Comparison of ENCODE assay signal across 13 mouse cellular contexts in the genomic region with DNA sequence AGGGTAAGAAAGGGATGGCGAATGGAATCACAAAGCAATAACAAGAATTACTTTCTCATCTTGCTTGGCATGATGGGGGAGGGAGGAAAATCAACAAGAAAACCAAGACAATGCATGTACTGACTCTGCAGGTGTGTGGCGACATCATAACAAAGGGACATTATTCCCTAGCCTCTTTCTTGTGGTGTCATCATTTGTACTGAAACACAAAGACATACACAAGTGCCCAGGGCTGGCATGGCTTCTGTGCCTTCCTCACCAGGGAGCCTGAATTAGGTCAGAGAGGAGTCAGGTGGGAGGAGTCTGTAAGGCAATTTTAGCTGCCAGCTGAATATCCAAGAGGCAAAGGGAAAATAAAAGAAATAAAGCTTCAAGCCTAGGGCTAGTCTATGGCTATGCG.
A peak's percentile ranks its signal among the peaks of the same experiment; 100 is the strongest.
DNase-seq lines count a peak whose midpoint lies in the region; ATAC-seq lines count a peak whose summit lies in the region.
"Had no signal": no experiment of that assay in that cellular context is flagged by ENCODE, and none has a peak within 500 bp of the region (broad histone marks: within the 10 kb centered on the region; RNA-seq: fewer than 3 reads in every experiment).

No protein-coding gene starts in this region.

- H3K4me1 ChIP-seq in midbrain, embryonic 14.5 days (ENCODE audit: control insufficient read depth, insufficient read depth, low read length): no peaks in the 10 kb centered on the region

- H3K27me3 ChIP-seq in midbrain, embryonic 14.5 days (ENCODE audit: control insufficient read depth, insufficient read depth, low read length): no peaks in the 10 kb centered on the region

- WGBS in midbrain, embryonic 14.5 days: 37% methylated on average over 3 of the region's 3 CpGs

- no peak overlapping the region for H3K4me3 ChIP-seq in midbrain, embryonic 14.5 days (replicated peaks; ENCODE audit: low read depth, low read length)
- H3K4me3 ChIP-seq: heart, adult 2 months; myocyte had no signal

- H3K9ac ChIP-seq in midbrain, embryonic 14.5 days (replicated peaks; ENCODE audit: low read length): no peak overlapping the region

- H3K4me2 ChIP-seq in midbrain, embryonic 14.5 days (ENCODE audit: low read length): no peak overlapping the region
- H3K4me2 ChIP-seq: liver, embryonic 11.5 days had no signal

- no peak for ATAC-seq in midbrain, embryonic 14.5 days (ENCODE audit: low FRiP score, low TSS enrichment)

- no peaks in the 10 kb centered on the region for H3K9me3 ChIP-seq in midbrain, embryonic 14.5 days (ENCODE audit: control insufficient read depth, low read length)

- H3K36me3 ChIP-seq in midbrain, embryonic 14.5 days (ENCODE audit: control insufficient read depth, insufficient read depth, low read length): no peaks in the 10 kb centered on the region

- no peak overlapping the region for H3K27ac ChIP-seq in midbrain, embryonic 14.5 days (replicated peaks; ENCODE audit: low read depth, low read length)
- H3K27ac ChIP-seq: heart, adult 2 months had no signal

- DNase-seq in cerebellum, adult 9-10 months: peak; percentile 16
- DNase-seq in cerebellum, adult 11 months: no peak
- peak; percentile 69 for DNase-seq in layer of hippocampus, adult 9-11 months
- no peak for DNase-seq in layer of hippocampus, postnatal 14 days (ENCODE audit: low spot score in 2 of 2)
- peak; percentile 90 for DNase-seq in brain, adult 2 months (ENCODE audit: low read depth, low spot score)
- DNase-seq in midbrain, embryonic 14.5 days: peak; percentile 11
- no peak for DNase-seq in kidney, adult 11 months
- no peak for DNase-seq in adipocyte (ENCODE audit: low spot score)
- DNase-seq: heart, adult 2 months; heart, postnatal 36 days; lung, postnatal 36 days had no signal

Comparison
In these comparisons a context has a peak if more than half of its experiments do, and no peak if none do; other contexts are left out.
1. DNase-seq: peak in cerebellum, adult 9-10 months (single experiment), layer of hippocampus, adult 9-11 months (single experiment), brain, adult 2 months (single experiment) and midbrain, embryonic 14.5 days (single experiment); none in cerebellum, adult 11 months (single experiment), layer of hippocampus, postnatal 14 days (0 of 2), kidney, adult 11 months (single experiment) and adipocyte (single experiment).